Mouse (Mus musculus) spleen, adult 12 weeks (tissue): ENCODE data around the gene Dcaf4.

ENCODE experiments used
- DNase-seq: peaks from one replicate; pipeline ENCODE4 v3.0.0; 2022; ENCODE audit warnings: low spot score

The Dcaf4 gene

GRCm38 (mm10) chr12:83496336-83496735 lies 23.9 kb upstream of the Dcaf4 start:
- no peak for DNase-seq

GRCm38 (mm10) chr12:83496736-83497135 lies 23.5 kb upstream of the Dcaf4 start:
- DNase-seq = no peak

GRCm38 (mm10) chr12:83497959-83498358 lies 22.3 kb upstream of the Dcaf4 start:
- no peak for DNase-seq

GRCm38 (mm10) chr12:83499256-83499655 lies 21.0 kb upstream of the Dcaf4 start:
- no peak for DNase-seq

DNA sequence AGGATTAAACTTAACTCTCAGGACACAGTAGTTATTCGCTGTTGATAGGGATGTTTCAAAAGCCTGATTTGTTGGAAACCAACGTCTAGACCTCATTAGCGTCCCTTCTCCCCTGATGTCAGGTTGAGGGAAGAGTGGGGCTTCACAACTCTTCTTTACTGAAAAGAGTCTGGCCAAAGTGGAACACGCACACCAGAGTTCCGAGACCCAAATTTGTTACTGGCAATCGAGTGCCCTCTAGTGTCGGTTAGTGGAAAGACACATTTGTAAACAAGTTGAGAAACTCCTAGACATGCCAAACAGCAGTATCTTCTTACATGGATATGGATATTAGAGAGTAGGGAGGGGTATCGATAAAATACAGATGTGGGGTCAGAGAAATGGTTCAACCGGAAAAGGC lies 18.1 kb upstream of the Dcaf4 start:
- DNase-seq = peak; percentile 46

DNA sequence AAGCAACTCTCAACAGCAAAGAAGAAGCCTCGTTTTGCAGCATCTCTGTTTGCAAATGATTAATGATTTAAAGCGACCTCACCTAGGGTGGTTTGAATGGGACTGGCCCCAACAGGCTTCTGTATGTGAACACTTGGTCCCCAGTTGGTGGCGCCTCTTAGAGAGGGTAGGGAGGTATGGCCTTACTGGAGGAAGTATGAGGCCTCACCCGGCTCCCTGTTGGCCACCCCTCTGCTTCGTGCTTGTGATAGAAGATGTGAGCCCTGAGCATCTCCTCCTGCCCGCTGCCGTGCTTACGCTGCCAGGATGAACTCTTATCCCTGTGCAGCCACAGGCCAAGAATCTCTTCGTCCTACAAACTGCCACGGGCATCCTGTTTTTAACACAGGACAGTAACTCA lies 13.7 kb upstream of the Dcaf4 start:
- no peak for DNase-seq

- DNase-seq = no peak
These were observed 9.7 kb upstream of the Dcaf4 start for GRCm38 (mm10) chr12:83510586-83510985.

GRCm38 (mm10) chr12:83512783-83513182 lies 7.5 kb upstream of the Dcaf4 start:
- no peak for DNase-seq

DNA sequence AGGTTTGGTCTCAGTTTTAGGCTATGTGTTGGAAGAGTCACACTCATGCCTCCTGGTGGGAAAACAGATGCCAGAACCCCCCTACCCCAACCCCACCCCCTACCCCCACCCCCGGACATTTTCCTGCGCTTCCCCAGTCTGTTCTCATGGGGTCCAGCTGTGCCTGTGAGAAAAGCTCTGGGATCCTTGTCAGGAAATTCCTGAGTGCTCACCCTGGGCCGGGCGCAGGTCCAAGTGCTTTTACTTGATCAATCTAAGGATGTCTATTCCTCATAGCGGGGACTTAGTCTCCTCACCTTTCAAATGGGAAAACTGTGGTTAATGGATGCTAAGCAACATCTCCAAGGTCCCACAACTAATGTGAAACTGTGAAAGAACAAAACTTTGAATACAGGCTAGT lies 7.1 kb upstream of the Dcaf4 start:
- DNase-seq = no peak

DNA sequence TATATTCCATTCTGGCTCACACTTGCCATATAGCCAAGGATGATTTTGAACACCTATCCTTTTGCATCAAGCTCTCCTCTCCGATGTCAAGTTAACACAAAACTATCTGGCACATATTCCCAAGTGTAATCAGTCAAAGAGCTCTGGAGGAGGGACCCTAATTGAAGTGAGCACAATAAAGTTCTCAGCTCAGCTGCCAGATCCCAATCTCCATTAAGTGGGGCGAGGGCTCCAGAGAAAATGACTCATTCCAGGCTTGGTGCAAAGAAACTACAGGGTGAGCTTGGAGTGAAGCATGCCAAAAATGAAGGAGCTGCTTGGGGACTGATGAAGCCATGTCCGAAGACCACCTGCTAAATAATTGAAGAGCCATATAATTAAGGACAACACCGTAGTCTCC lies 6.0 kb upstream of the Dcaf4 start:
- DNase-seq = no peak

DNA sequence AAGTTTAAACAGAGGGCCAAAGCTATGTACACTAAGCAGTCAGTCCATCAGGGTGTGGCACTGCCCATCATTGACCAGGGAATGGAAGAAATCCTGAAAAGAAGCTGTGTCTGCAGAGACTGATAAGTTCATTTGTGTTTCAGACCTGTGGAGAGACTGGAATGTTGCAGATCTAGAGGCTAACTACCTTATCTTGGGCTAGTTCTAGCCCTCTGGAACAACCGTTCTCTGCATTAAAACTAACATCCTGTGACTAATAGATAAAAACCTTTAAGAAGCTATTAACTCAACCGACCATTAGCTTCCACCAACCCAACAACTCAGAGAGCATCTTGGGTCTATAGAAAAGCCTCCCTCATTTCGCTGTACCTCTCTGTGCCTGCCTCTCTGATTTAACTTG lies 2.7 kb upstream of the Dcaf4 start:
- no peak for DNase-seq

DNA sequence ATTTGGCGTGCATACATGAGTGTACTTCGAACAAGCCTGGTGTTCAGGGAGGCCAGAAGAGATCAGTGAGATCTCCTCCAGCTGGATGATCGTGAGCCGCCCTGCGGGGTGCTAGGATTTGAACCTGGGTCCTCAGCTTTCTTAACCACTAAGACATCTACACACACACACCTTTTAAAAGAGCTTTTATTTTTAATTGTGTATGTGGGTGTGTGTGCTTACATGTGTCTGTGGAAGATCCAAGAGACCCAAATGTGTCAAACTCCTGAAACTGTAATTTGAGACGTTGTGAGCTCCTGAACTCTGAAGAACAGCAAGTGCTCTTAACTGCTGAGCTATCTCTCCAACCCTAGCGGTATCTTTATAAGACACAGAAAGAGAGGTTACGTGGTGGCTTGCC lies 817 bp downstream of the Dcaf4 start:
- no peak for DNase-seq

GRCm38 (mm10) chr12:83523056-83523455 lies 2.8 kb downstream of the Dcaf4 start:
- no peak for DNase-seq

DNA sequence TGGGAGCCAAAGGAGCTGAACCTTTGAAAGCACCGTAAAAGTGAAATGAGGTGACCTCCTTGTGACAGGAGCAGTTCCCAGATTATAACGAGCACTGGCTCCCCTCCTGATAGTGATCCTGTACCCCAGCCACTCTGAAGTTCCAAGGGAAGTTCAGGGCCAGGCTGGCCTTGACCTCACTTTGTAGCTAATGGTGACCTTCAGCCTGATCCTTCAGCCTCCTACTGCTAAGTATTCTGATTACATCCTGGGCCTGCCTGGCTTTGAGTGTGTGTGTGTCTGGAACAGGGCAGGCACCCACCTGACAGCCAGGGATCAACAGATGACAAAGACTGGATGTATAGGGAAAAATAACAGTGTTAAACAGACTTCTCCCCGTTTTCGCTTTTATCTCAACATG lies 3.6 kb downstream of the Dcaf4 start:
- DNase-seq = no peak

GRCm38 (mm10) chr12:83524329-83524728 lies 4.1 kb downstream of the Dcaf4 start:
- DNase-seq = no peak

DNA sequence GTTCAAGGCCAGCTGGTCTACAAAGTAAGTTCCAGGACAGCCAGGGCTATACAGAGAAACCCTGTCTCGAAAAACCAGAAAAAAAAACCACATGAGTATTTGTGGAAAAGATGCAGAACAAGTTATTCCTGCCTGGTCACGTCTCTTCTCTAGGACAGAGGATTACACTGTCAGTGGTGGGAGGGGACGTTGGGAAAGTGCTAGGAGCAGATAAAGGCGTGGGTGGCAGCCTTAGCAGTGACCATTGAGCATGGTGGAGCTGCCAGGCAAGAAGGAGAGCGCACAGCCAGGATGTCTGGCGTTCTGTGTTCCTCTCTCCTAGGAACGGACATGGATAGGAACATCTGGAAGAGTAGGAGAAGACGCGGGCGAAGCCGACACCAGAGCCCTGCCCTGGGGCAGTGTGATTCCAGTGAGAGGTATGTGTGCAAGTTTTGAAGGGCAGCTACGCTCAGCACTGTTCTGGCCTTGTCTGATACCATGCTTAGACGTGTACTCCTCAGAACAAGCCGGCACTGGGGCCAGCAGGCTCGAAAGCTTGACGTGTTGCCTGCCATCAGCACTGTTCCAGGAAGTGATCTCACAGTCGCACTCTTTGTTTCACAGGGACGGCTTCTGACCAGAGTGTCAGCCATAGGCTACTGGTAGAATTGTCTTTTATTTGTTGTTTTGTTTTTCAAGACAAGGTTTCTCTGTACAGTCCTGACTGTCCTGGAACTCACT lies 5.7 kb downstream of the Dcaf4 start:
- no peak for DNase-seq

GRCm38 (mm10) chr12:83527816-83528215 lies 7.5 kb downstream of the Dcaf4 start:
- no peak for DNase-seq

GRCm38 (mm10) chr12:83528665-83529064 lies 8.4 kb downstream of the Dcaf4 start:
- no peak for DNase-seq

- DNase-seq = no peak
These were observed 11.7 kb downstream of the Dcaf4 start for GRCm38 (mm10) chr12:83531992-83532391.

- DNase-seq = no peak
These were observed 12.7 kb downstream of the Dcaf4 start for GRCm38 (mm10) chr12:83532966-83533365.

- no peak for DNase-seq
These were observed 13.9 kb downstream of the Dcaf4 start for GRCm38 (mm10) chr12:83534190-83534589.

DNA sequence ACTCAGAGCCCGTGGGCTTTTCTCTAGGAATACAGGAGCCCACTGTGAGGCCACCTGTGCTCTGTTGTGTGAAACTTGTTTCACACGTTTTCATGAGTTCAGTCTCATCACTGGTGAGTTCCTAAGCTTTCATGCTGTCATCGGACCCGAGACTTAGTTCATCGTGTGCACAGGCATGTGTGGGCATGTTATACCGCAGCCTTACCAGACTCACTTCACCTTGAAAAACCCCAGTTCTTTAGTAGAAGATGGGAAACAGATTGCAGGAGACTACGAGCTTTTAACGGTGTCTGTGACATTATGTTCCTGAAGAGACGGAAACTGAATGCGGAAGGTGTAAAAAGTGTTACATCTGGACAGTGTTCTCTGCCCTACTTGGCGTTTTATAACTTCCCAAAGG lies 15.2 kb downstream of the Dcaf4 start:
- DNase-seq = no peak

DNA sequence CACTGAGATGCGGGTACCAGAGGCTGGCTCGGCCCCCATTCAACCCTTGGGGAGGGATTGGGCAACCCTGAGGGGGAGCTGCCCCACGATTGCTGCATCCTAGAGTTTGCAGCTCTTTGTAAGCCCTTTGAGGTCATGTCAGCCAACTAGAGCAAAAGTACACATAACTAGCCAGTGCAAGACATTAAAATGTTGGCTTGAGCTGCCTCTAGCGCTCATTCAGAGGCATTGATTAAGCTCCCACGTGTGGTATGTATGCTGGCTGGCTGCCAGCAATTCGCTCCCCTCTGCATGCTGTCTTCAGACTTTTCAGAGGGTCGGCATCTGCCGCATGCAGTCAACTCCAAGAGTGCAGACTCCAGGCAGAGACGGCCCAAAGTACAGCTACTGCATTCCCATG lies 15.8 kb downstream of the Dcaf4 start:
- DNase-seq = no peak

GRCm38 (mm10) chr12:83543997-83544396 lies 23.7 kb downstream of the Dcaf4 start:
- no peak for DNase-seq

GRCm38 (mm10) chr12:83544791-83545190 lies 24.5 kb downstream of the Dcaf4 start:
- no peak for DNase-seq
